Mouse (Mus musculus) left cerebral cortex, adult 2 months (tissue): Measurements from ENCODE around the gene Fras1. TPM values are rescaled to one million over a fixed set of nuclear protein-coding genes. Genes with fewer than 3 reads are reported as not detected.
A peak's percentile ranks its signal among the peaks of the same experiment; 100 is the strongest.

Experiments
- DNase-seq, 2 experiments: peaks; one replicate each; pipeline ENCODE4 v3.0.0; 2021 to 2022; ENCODE audit warnings: low spot score in 2 of 2, mixed read lengths in 1 of 2; ENCODE audit errors: extremely low spot score in 1 of 2
- H3K27ac ChIP-seq: fragments of 200-600 bp; 2 replicates; pipeline ENCODE4 v1.8.1; 2022
- H3K4me3 ChIP-seq: fragments of 200-600 bp; 2 replicates; pipeline ENCODE4 v1.8.1; 2022
- CTCF ChIP-seq: fragments of 200-600 bp; IDR thresholded peaks from 2 replicates; pipeline ENCODE4 v1.8.1; 2022; ENCODE audit warnings: antibody characterized with exemption, mild to moderate bottlenecking, moderate library complexity
- intact Hi-C: fragments of 180-260 bp; cut with DNase I; formaldehyde crosslinking; loops from one replicate; pipeline ENCODE4 v1.15.1; 2025
- total RNA-seq, 2 experiments: library from RNA; stranded (reverse); gene quantifications; 2 replicates each; pipeline ENCODE4 v1.2.3; 2021

Gene Fras1
- total RNA-seq, 2 experiments from 2014 or later = 23.0 to 25.2 TPM

DNA sequence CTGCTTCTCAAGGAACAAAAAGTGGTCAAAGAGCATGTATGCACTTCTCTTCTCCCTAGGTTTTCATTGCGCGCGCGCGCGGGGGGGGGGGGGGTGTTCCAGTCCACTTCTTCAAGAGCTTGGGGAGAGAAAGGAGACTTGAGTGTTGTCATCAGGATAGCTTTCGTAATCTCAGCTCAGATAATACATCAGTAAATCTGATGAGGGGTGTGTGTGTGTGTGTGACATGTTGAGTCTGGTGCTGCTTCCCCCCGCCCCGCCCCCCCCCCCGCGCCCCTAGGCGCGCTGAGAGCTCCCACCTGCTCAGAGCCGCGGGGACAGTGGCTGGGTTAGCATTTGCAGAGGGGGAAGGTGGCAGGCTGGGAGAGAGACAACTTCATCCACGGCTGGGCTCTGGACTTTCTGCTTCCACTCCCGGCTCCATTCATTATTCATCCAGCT lies 1.7 kb downstream of the Fras1 start:
- intact Hi-C loops = loop anchor here (2.0 kb wide), 2 partner anchors 81 to 205 kb away; no protein-coding TSS in a partner anchor
- TF ChIP-seq CTCF = no peak
- H3K27ac ChIP-seq = no peak overlapping the region
- no peak for DNase-seq
- peak overlapping the region; percentile 73 for H3K4me3 ChIP-seq

DNA sequence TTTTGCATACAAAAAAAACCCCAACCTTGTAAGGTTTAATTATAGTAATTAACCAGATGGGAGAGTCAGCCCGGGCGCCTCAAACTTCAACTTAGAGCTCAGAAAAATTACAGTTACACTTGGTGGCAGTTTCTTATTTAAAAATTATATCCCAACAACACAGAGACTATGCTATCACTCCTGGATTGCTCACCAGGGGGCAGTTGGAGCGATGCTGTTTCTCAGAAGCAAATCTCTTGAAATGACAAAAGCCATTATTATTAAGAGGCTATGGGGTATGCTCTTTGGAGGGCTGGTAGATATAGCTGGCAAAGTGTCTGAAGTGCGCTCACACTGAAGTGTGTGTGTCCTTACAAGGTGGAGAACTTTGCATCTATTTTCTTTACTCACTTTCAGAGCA lies 2.5 kb downstream of the Fras1 start:
- intact Hi-C loops = no loop called here
- no peak for DNase-seq
- Histone ChIP-seq H3K4me3 (peak overlapping the region; percentile 73; the same call in 1 of the 2 replicates), H3K27ac (no peak overlapping the region)
- peak; percentile 39 for TF ChIP-seq CTCF

DNA sequence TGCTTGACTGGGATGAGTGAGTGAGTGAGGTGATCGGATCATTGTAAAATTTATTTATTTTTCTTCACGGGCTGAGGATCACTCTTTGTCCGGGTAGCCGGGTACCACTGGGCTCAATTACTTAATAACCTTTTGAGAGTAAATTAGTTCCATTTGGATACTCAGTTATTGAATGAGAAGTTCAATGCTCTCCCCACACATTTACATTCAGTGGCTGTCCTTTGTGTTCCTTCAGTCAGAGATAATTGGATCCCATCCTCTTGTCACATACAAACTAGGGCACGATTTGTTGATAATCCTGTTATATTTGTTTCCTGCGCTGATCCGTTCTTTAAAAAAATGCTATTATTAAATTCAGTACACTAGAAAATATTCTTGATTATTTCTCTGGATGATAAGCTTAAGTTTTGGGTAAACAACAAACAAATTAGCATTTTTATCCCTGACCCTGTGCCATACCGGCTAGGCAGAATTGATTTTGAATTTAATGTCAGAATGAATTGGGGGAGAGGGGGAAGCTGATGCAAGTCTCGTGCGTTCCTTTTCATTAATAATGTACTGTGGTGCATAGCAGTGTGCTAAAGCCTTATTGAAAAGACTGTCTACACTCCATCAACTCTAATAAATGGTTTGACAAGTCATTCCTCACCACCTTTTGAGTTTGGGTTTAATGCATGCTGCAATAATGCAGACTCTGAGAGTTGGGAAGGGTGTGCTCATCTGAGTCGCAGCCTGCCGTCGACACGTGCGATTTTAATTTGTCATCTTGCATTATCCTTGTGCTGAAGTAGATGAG lies 12.6 kb downstream of the Fras1 start:
- intact Hi-C loops = no loop called here
- TF ChIP-seq CTCF = no peak
- H3K27ac ChIP-seq = no peak overlapping the region
- H3K4me3 ChIP-seq = no peak overlapping the region
- DNase-seq = no peak

DNA sequence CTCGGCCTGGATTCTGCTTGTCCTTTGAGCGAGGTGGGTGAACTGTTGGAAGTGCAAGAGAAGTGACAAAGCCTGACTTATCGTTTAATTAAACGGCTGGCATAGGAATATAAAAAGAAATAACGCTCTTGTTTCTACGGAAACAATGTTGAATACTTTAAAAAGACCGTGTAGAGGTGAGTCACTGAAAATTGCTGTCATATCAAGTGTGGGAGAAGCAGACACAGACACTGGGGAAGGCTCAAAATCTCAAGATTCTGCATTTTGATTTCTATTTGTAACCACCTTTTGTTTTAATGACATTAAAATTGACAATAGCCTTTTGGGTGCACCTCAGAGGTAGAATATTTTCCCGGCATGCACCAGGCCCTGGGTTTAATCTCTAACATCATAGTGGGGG lies 14.6 kb downstream of the Fras1 start:
- no peak for DNase-seq
- TF ChIP-seq CTCF = no peak
- H3K4me3 ChIP-seq = no peak overlapping the region
- intact Hi-C loops = no loop called here
- H3K27ac ChIP-seq = no peak overlapping the region; the same call in 1 of the 2 replicates

DNA sequence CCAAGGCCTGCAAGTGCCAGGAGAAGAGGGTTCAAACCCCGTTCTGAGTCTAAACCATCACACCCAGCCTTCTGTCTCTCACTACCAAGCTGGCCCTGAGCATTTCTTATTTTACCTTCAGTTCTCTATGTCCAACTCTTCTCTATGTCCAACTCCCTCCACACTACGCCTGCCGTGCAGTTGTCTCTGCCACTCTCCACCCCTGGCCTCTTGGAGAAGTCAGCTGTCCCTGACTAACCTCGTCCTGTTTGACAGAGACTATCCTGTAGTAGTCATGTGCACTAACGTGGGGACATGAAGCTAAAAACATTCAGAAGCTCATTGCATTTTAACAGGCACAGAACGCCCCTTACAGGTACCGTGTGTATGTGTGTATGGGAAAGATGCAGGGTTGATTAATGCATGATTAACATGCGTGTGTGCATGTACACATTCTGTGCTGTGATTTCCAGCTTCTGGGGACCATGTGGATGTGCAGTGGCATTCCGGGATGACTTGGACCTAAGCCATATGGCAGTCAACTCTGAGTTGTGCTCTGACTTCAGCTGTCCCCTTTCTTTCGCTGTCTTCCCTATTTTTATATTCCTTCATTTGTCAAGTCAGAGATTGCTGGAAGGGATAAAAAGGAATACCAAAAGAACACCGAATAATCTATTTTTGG lies 16.3 kb downstream of the Fras1 start:
- Histone ChIP-seq H3K4me3 (no peak overlapping the region), H3K27ac (no peak overlapping the region)
- no peak for TF ChIP-seq CTCF
- intact Hi-C loops = no loop called here
- no peak for DNase-seq

DNA sequence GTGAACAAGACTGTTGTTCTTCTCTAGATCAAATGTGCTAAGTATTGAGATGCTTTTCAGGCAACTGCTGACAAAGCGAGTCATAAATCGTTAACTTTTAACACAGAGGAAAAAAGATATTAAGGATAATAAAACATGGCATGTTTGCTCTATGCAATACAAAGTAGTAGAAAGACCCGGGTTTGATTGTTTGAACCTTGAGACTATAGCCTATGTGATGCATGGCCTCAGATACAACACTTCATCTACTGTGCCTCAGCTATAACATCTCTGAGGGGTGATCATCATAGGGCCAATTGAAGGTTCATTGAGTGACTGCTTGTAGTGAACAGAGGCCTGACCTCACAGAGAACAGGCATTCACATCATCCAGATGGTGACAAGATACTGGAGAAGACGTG lies 17.3 kb downstream of the Fras1 start:
- no peak for TF ChIP-seq CTCF
- Histone ChIP-seq H3K27ac (no peak overlapping the region), H3K4me3 (no peak overlapping the region)
- no peak for DNase-seq
- intact Hi-C loops = no loop called here

DNA sequence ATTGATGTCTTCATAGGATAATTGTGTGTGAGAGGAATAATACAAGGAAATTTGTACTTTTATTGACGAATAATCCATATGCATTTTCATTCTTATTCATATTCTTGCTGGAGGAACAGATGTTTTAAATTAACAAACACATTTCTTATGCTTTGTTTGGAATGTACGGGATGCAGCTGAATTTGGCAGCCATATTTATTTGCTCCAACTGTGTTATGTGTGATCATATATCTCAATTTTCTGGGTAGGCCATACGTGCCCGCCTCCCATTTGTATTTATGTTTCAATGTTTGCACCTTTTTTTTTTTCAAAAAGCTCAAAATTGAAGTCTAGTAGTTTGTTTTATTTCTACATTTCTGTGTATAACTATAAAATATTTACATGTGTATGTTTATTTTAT lies 21.2 kb downstream of the Fras1 start:
- intact Hi-C loops = no loop called here
- Histone ChIP-seq H3K27ac (no peak overlapping the region), H3K4me3 (no peak overlapping the region)
- no peak for DNase-seq
- no peak for TF ChIP-seq CTCF

DNA sequence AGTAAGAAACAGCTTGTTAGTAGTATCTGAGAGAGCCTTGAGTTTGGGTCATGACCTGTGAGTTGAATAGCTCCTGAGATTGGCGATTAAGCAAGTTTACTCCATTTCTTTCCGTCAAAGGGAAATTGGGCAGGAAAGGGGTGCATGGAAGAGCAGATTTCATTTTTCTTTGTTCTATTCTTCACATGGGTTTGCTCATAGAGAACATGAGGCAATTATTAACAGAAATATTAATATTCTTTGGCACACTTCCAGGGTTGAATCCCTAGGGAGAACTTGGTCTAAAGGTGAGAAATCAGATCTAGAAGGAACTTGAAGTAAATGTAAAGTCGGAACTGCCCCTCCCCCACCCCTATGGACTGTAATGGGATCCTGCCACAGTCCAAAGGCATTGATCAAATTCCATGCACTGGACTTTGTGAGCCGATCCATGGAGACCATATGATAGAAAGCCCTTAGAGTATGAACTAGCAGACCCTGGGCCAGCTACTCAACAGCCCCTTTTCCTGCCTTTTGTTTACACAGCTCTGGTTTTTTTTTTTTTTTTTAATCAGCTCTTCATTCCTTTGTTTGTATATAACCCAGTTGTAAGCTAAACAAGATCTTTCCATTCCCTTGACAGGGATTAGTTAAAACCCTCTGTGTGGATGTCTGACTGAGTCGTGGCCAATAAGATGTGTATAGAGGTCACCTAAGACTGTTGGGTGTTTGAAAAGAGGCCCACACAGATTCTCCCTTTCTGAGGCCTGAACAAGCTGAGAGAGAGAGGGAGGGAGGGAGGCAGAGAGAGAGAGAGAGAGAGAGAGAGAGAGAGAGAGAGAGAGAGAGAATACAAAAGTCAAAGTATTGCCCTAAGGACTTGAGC lies 22.3 kb downstream of the Fras1 start:
- DNase-seq = no peak
- TF ChIP-seq CTCF = no peak
- H3K27ac ChIP-seq = no peak overlapping the region
- intact Hi-C loops = no loop called here
- H3K4me3 ChIP-seq = no peak overlapping the region

DNA sequence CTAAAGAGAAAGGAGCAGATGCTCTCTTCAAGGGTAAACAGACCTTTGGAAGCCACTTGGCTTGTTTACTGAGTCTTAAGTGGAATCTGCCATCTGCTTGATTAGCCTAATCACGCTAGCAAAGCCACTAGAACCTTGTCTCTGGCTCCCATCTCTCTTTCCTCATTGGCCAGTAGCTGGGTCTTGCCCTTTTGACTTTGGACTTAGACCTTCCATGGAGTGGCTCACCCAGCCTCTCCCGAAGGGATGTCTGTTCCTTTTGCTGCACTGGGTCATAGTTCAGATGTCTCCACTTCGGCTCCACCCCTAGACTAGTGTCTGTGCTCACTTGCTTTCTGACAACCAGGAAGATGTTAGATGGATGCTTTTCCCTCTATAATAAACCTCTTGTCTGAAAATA lies 28.8 kb downstream of the Fras1 start:
- TF ChIP-seq CTCF = no peak
- intact Hi-C loops = no loop called here
- DNase-seq = no peak
- Histone ChIP-seq H3K4me3 (no peak overlapping the region), H3K27ac (no peak overlapping the region)

DNA sequence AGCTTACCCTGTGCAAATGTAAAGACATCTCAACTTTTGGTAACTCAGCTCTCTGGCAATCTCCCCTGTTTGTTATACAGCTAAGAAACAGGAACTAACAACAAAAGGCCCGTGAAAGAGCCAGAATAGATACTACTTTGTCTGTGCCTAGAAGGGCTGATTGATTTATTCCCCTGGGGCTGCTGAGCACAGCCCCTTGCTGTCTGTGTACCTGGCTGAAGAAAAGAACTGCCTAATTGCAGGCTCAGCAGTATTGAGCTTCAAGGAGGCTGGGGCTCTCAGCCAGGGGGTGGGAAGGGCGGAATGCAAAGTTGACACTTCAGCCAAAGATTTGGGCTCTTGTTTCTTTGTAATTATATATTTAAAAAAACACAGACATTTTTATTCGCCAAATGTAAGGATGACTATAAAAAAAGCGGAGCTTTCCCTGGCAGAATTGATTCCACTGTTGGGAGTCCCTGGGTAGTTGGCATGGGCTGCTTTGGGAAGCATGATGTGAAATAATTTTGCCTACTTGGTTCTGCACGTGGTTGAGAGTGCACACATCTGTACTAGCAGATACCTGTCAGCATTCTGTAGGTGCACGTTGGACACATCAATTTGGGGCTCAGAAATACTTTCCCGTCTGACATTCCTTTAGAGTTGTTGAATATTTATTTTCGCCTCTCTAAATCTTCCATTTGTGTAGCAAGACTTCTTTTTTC lies 31.5 kb downstream of the Fras1 start:
- intact Hi-C loops = no loop called here
- DNase-seq = no peak

DNA sequence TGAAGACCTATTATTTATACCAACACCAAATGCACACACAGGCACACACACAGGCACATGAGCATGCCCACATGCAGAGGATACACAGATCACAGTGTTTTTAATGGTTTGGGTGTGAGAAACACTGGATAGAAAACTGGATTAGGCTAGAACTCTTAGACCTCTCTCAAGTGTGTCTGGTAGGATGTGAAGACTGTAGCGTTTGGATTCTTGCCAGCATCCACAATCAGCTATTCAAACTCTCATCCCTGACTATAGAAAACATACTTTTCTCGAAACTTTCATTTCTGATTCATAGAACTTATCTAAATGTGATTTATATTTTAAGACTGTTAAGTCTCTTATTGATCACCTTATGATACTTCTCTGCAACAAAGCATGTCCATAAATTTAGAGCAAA lies 34.5 kb downstream of the Fras1 start:
- Histone ChIP-seq H3K4me3 (no peak overlapping the region), H3K27ac (no peak overlapping the region)
- intact Hi-C loops = no loop called here
- TF ChIP-seq CTCF = no peak
- no peak for DNase-seq

More for the DNA sequence above, 31.5 kb downstream of the Fras1 start:
- no peak for TF ChIP-seq CTCF
- H3K4me3 ChIP-seq = no peak overlapping the region
- no peak overlapping the region for H3K27ac ChIP-seq
